ENCODE assay signal across 8 mouse cellular contexts in genomic region chr16:10879467-10879866, GRCm38 (mm10). TPM values are rescaled to one million over a fixed set of nuclear protein-coding genes. Genes with fewer than 3 reads are reported as not detected.
DNase-seq lines count a peak whose midpoint lies in the region; TF ChIP-seq lines count a peak whose summit lies in the region.

No protein-coding gene starts in this region.

- TF ChIP-seq CTCF in cerebellum, adult 2 months (IDR thresholded peaks at IDR 0.05; ENCODE audit: borderline replicate concordance, insufficient read depth, low read depth, low read length): peak; percentile 86
- peak; percentile 90 for TF ChIP-seq CTCF in lung, adult 2 months (IDR thresholded peaks at IDR 0.05; ENCODE audit: insufficient read depth, low read length)

- DNase-seq in cerebellum, adult 2 months: peak; percentile 43 to 64
- no peak for DNase-seq in cerebellum, adult 9-11 months
- DNase-seq in ES-E14 (ENCODE audit: low read depth, low spot score): peak; percentile 57
- peak; percentile 60 to 77 for DNase-seq in cerebellum, postnatal 25 days
- peak; percentile 60 for DNase-seq in heart, adult 8-10 months (ENCODE audit: low spot score)
- DNase-seq in kidney, postnatal 4 days: peak; percentile 69 to 76
- DNase-seq in lung, adult 2 months: peak; percentile 59
- DNase-seq in retina, postnatal 7 days (ENCODE audit: low read depth, low spot score): peak; percentile 53

- WGBS in cerebellum, adult 2 months: 93% methylated on average over 1 of the region's 1 CpGs
- WGBS in lung, adult 2 months: 100% methylated on average over 1 of the region's 1 CpGs

- H3K4me3 ChIP-seq in cerebellum, adult 2 months (replicated peaks; ENCODE audit: insufficient read depth, low read depth, low read length): no peak overlapping the region
- H3K4me3 ChIP-seq in ES-E14 (ENCODE audit: insufficient read depth in 1 of 2, low read depth in 1 of 2, low read length in 2 of 2, poor library complexity in 1 of 2, severe bottlenecking in 1 of 2): no peak overlapping the region
- H3K4me3 ChIP-seq in lung, adult 2 months (replicated peaks; ENCODE audit: extremely low read depth, low read depth, low read length): no peak overlapping the region

- TF ChIP-seq POLR2A in cerebellum, adult 2 months (IDR thresholded peaks at IDR 0.05; ENCODE audit: borderline replicate concordance, insufficient read depth, low read length): no peak
- TF ChIP-seq POLR2A in lung, adult 2 months (IDR thresholded peaks at IDR 0.05; ENCODE audit: borderline replicate concordance, extremely low read depth, low read depth, low read length): no peak

- H3K27me3 ChIP-seq in cerebellum, adult 2 months (ENCODE audit: control insufficient read depth, insufficient read depth, low read length): no peaks in the 10 kb centered on the region

- no peaks in the 10 kb centered on the region for H3K36me3 ChIP-seq in ES-E14 (ENCODE audit: control insufficient read depth, insufficient read depth, low read length, poor library complexity, severe bottlenecking)

- no peaks in the 10 kb centered on the region for H3K4me1 ChIP-seq in cerebellum, adult 2 months (ENCODE audit: control insufficient read depth, insufficient read depth, low read length)
- H3K4me1 ChIP-seq in ES-E14 (ENCODE audit: control insufficient read depth in 2 of 2, insufficient read depth in 2 of 2, low read length in 2 of 2, poor library complexity in 1 of 2): no peaks in the 10 kb centered on the region
- no peaks in the 10 kb centered on the region for H3K4me1 ChIP-seq in lung, adult 2 months (ENCODE audit: control insufficient read depth, insufficient read depth, low read length)

- H3K9ac ChIP-seq in ES-E14 (ENCODE audit: insufficient read depth, low read depth, low read length, poor library complexity, severe bottlenecking): no peak overlapping the region

- in situ Hi-C loops in ES-E14 (cut with MboI; ENCODE audit: low sequenced_read_pairs in 2 of 2, unreplicated experiment in 2 of 2): no loop called here

- no peaks in the 10 kb centered on the region for H3K9me3 ChIP-seq in ES-E14 (ENCODE audit: control insufficient read depth, insufficient read depth, low read depth, low read length)

- no peak overlapping the region for H3K27ac ChIP-seq in cerebellum, adult 2 months (ENCODE audit: insufficient read depth, low read length)
- no peak overlapping the region for H3K27ac ChIP-seq in ES-E14 (ENCODE audit: insufficient read depth, low read depth, low read length, poor library complexity, severe bottlenecking)

TF ChIP-seq in ES-E14, 5 proteins besides CTCF, POLR2A, EP300 and RAD21:
- TF ChIP-seq ZNF384 (IDR thresholded peaks at IDR 0.05; ENCODE audit: low read depth, low read length) (no peak), ZC3H11A (IDR thresholded peaks at IDR 0.05; ENCODE audit: borderline replicate concordance, low read depth, low read length) (peak; percentile 67), MAFK (IDR thresholded peaks at IDR 0.05; ENCODE audit: insufficient read depth, low read depth, low read length) (no peak), HCFC1 (IDR thresholded peaks at IDR 0.05; ENCODE audit: borderline replicate concordance, insufficient read depth, low read length) (no peak), CHD2 (IDR thresholded peaks at IDR 0.05; ENCODE audit: low read depth, low read length) (no peak)

RNA-seq across cellular contexts. Expression of gene Rmi2, which starts 44.6 kb away (rescaled TPM):
- 0.52 and 0.74 TPM in 2 replicates for polyA plus RNA-seq in cerebellum, adult 2 months (2012; rRNA removed)
- total RNA-seq in ES-E14 (2012; rRNA removed): 2.9 and 3.3 TPM in 2 replicates
- under 1 TPM; 0.29 to 0.41 (median 0.32) TPM for total RNA-seq in heart, adult 8-10 months (2022)
- polyA plus RNA-seq in lung, adult 2 months (2012; rRNA removed): 0.38 and 1.0 TPM in 2 replicates
